Mouse (Mus musculus): ENCODE data around the gene Cpd.
A peak's percentile ranks its signal among the peaks of the same experiment; 100 is the strongest.
"Not testable (repeated sequence)": the region's sequence is repeated elsewhere in the genome, so short reads cannot be mapped to it uniquely, and the experiment has no call there.

The Cpd gene

GRCm38 (mm10) chr11:76847354-76847753 is 536 bp upstream of the Cpd start:
- no peak for DNase-seq (ENCODE audit: low spot score)

GRCm38 (mm10) chr11:76846011-76846877 is 574 bp downstream of the Cpd start:
- DNase-seq (ENCODE audit: low spot score) = no peak

GRCm38 (mm10) chr11:76845275-76845980 is 1.4 kb downstream of the Cpd start:
- DNase-seq (ENCODE audit: low spot score) = no peak

- DNase-seq (ENCODE audit: low spot score) = peak; percentile 91
Measured at GRCm38 (mm10) chr11:76838573-76838972, 8.2 kb downstream of the Cpd start.

GRCm38 (mm10) chr11:76836317-76836716 is 10.5 kb downstream of the Cpd start:
- no peak for DNase-seq (ENCODE audit: low spot score)

GRCm38 (mm10) chr11:76835868-76836267 is 10.9 kb downstream of the Cpd start:
- no peak for DNase-seq (ENCODE audit: low spot score)

- DNase-seq (ENCODE audit: low spot score) = no peak
Measured at GRCm38 (mm10) chr11:76834665-76835064, 12.2 kb downstream of the Cpd start.

GRCm38 (mm10) chr11:76824885-76825265 is 21.9 kb downstream of the Cpd start:
- DNase-seq (ENCODE audit: low spot score) = no peak

GRCm38 (mm10) chr11:76824238-76824884 is 22.5 kb downstream of the Cpd start:
- DNase-seq (ENCODE audit: low spot score) = no peak

- DNase-seq (ENCODE audit: low spot score) = no peak
Measured at GRCm38 (mm10) chr11:76823641-76824040, 23.2 kb downstream of the Cpd start.

- DNase-seq (ENCODE audit: low spot score) = no peak
Measured at GRCm38 (mm10) chr11:76821353-76821752, 25.5 kb downstream of the Cpd start.

GRCm38 (mm10) chr11:76817664-76818063 is 29.2 kb downstream of the Cpd start:
- DNase-seq (ENCODE audit: low spot score) = no peak

GRCm38 (mm10) chr11:76810706-76811495 is 35.9 kb downstream of the Cpd start:
- DNase-seq (ENCODE audit: low spot score) = no peak

- no peak for DNase-seq (ENCODE audit: low spot score)
Measured at GRCm38 (mm10) chr11:76809450-76809849, 37.4 kb downstream of the Cpd start.

- DNase-seq (ENCODE audit: low spot score) = no peak
Measured at GRCm38 (mm10) chr11:76808550-76808949, 38.3 kb downstream of the Cpd start.

- DNase-seq (ENCODE audit: low spot score) = no peak
Measured at GRCm38 (mm10) chr11:76807007-76807679, 39.7 kb downstream of the Cpd start.

- no peak for DNase-seq (ENCODE audit: low spot score)
Measured at GRCm38 (mm10) chr11:76806026-76806425, 40.8 kb downstream of the Cpd start.

- not testable (repeated sequence) for DNase-seq (ENCODE audit: low spot score)
Measured at GRCm38 (mm10) chr11:76805072-76805471, 41.7 kb downstream of the Cpd start.

- no peak for DNase-seq (ENCODE audit: low spot score)
Measured at GRCm38 (mm10) chr11:76803266-76803665, 43.6 kb downstream of the Cpd start.

- DNase-seq (ENCODE audit: low spot score) = no peak
Measured at GRCm38 (mm10) chr11:76797236-76797635, 49.6 kb downstream of the Cpd start.

GRCm38 (mm10) chr11:76795326-76795725 is 51.5 kb downstream of the Cpd start:
- no peak for DNase-seq (ENCODE audit: low spot score)

Data from c-Kit-positive CD71-positive TER-119-positive erythroid progenitor cells, embryonic 14.5 days (primary cell).